Mouse (Mus musculus): ENCODE results near the gene Tpst1. TPM values are rescaled to one million over a fixed set of nuclear protein-coding genes. Genes with fewer than 3 reads are reported as not detected.

Tpst1 gene
- total and polyA plus RNA-seq, 3 experiments, result 31.7 to 32.3 TPM; not detected in 1

- DNase-seq (ENCODE audit: low read depth, low spot score), result no peak
- no peak overlapping the region for H3K27ac ChIP-seq (ENCODE audit: control insufficient read depth, low read depth, low read length)
- peaks cover 6 to 9% of the 10 kb centered on the region in 2 experiments for H3K4me1 ChIP-seq (ENCODE audit: control insufficient read depth in 1 of 2, insufficient read depth in 2 of 2, low read length in 2 of 2)
- H3K9me3 ChIP-seq (replicated peaks; ENCODE audit: insufficient read depth, low read length), result no peaks in the 10 kb centered on the region
- peaks cover 0 to 12% of the 10 kb centered on the region in 2 experiments; a peak in 2 of 4 replicates for H3K36me3 ChIP-seq (ENCODE audit: control insufficient read depth in 1 of 2, insufficient read depth in 2 of 2, low read length in 2 of 2)
- no peaks in the 10 kb centered on the region for H3K27me3 ChIP-seq (ENCODE audit: control insufficient read depth in 1 of 2, insufficient read depth in 2 of 2, low read length in 2 of 2)
- no peak for TF ChIP-seq TAL1 (IDR thresholded peaks at IDR 0.05; ENCODE audit: low read length)
- peak; percentile 12; the same call in 1 of the 2 replicates for TF ChIP-seq GATA1 (IDR thresholded peaks at IDR 0.05; ENCODE audit: low read depth, low read length)
- H3K4me3 ChIP-seq (ENCODE audit: control insufficient read depth in 1 of 2, insufficient read depth in 1 of 2, low read depth in 2 of 2, low read length in 2 of 2), result no peak overlapping the region
- no peak overlapping the region for H3K9ac ChIP-seq (ENCODE audit: control insufficient read depth, low read depth, low read length, poor library complexity, severe bottlenecking)
- H3K79me2 ChIP-seq (ENCODE audit: control insufficient read depth, insufficient read depth, low read length, poor library complexity), result no peaks in the 10 kb centered on the region
Measured at GRCm38 (mm10) chr5:130165213-130165612, 92.1 kb downstream of the Tpst1 start.

GRCm38 (mm10) chr5:130169109-130169508, 96.0 kb downstream of the Tpst1 start:
- Histone ChIP-seq H3K36me3 (ENCODE audit: control insufficient read depth in 1 of 2, insufficient read depth in 2 of 2, low read length in 2 of 2) (peaks cover 0 to 31% of the 10 kb centered on the region in 2 experiments; a peak in 2 of 4 replicates), H3K27me3 (ENCODE audit: control insufficient read depth in 1 of 2, insufficient read depth in 2 of 2, low read length in 2 of 2) (no peaks in the 10 kb centered on the region), H3K79me2 (ENCODE audit: control insufficient read depth, insufficient read depth, low read length, poor library complexity) (peaks cover 26% of the 10 kb centered on the region), H3K9me3 (replicated peaks; ENCODE audit: insufficient read depth, low read length) (no peaks in the 10 kb centered on the region), H3K9ac (ENCODE audit: control insufficient read depth, low read depth, low read length, poor library complexity, severe bottlenecking) (no peak overlapping the region), H3K4me1 (ENCODE audit: control insufficient read depth in 1 of 2, insufficient read depth in 2 of 2, low read length in 2 of 2) (peaks cover 20 to 28% of the 10 kb centered on the region in 2 experiments), H3K4me3 (ENCODE audit: control insufficient read depth in 1 of 2, insufficient read depth in 1 of 2, low read depth in 2 of 2, low read length in 2 of 2) (no peak overlapping the region), H3K27ac (ENCODE audit: control insufficient read depth, low read depth, low read length) (no peak overlapping the region)
- no peak for DNase-seq (ENCODE audit: low read depth, low spot score)
- TF ChIP-seq GABPA (IDR thresholded peaks at IDR 0.05; ENCODE audit: low read depth, low read length) (no peak), MEF2A (IDR thresholded peaks at IDR 0.05; ENCODE audit: extremely low read depth, insufficient replicate concordance, low read depth, low read length, poor library complexity, severe bottlenecking) (no peak), CHD2 (IDR thresholded peaks at IDR 0.05; ENCODE audit: low read length) (no peak), POLR2AphosphoS5 (IDR thresholded peaks at IDR 0.05; ENCODE audit: borderline replicate concordance, low read depth, low read length) (no peak), TAL1 (IDR thresholded peaks at IDR 0.05; ENCODE audit: low read length) (no peak), GATA1 (IDR thresholded peaks at IDR 0.05; ENCODE audit: low read depth, low read length) (no peak), MYB (IDR thresholded peaks at IDR 0.05; ENCODE audit: low read depth, low read length) (no peak), RCOR1 (IDR thresholded peaks at IDR 0.05; ENCODE audit: low read depth, low read length) (no peak), BHLHE40 (IDR thresholded peaks at IDR 0.05; ENCODE audit: borderline replicate concordance, low read depth, low read length) (no peak), POLR2A (IDR thresholded peaks at IDR 0.05; ENCODE audit: control insufficient read depth in 1 of 2, insufficient read depth in 1 of 2, low read depth in 1 of 2, low read length in 2 of 2, poor library complexity in 1 of 2) (no peak), ZC3H11A (IDR thresholded peaks at IDR 0.05; ENCODE audit: low read depth, low read length) (no peak), UBTF (IDR thresholded peaks at IDR 0.05; ENCODE audit: borderline replicate concordance, insufficient read depth, low read depth, low read length) (no peak), EP300 (IDR thresholded peaks at IDR 0.05; ENCODE audit: low read depth in 1 of 2, low read length in 2 of 2) (no peak), ZNF384 (IDR thresholded peaks at IDR 0.05; ENCODE audit: low read depth, low read length) (no peak), KAT2A (conservative IDR thresholded peaks at IDR 0.05; ENCODE audit: low read depth, low read length) (no peak)

All from MEL (cell line).